Mouse (Mus musculus) cerebellum, postnatal 14 days (tissue): ENCODE results near the gene Lmod1.

ENCODE experiments used
- DNase-seq, 2 experiments: peaks; one replicate each; pipeline ENCODE4 v3.0.0; 2021; ENCODE audit warnings: mixed read lengths in 2 of 2

Gene Lmod1

GRCm38 (mm10) chr1:135324571-135324970 is at the start of gene Lmod1:
Lmod1 (plus strand) TSS chr1:135324807.
- peak in 1 of 2 experiments; percentile 8 for DNase-seq

DNA sequence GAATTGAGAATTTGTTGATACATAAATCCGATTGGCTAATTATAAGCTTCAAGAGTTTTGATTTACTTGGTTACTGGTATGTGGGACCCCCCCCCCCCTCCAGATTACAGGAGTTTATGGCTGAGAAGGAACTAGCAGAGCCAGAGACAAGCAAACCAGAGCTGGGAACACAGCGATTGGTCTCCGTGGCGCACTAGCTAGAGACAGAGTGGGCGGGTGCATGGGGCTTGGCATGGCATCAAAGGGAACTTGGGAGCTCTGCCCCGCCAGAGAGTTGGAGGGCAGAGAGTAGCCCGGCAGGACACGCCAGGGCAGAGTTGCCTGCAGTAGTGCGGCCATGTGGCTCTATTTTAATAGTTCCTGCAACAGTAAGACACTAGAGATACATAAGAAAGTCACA is 44.0 kb upstream of the Lmod1 start:
- DNase-seq, result peak; percentile 55 to 66

DNA sequence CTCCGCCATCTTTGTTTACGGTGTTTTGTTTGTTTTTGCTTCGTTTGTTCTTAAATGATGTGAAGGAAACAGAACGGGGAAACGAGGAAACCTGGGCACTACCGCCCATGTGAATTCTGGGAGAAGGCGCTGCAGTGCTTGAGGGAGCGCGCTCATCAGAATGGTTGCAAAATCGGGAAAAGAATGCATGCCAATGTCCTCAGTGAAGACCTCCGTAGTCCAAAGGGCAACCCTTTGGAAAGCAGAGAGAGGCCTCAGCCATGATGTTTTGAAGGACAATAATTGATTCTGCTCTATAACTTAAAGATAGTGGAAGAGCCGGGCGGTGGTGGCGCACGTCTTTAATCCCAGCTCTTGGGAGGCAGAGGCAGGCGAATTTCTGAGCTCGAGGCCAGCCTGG is 42.8 kb upstream of the Lmod1 start:
- no peak for DNase-seq

- DNase-seq, result no peak
Observed at GRCm38 (mm10) chr1:135282536-135283286, 41.9 kb upstream of the Lmod1 start.

GRCm38 (mm10) chr1:135283287-135283825 is 41.3 kb upstream of the Lmod1 start:
- DNase-seq, result peak in 1 of 2 experiments; percentile 68

DNA sequence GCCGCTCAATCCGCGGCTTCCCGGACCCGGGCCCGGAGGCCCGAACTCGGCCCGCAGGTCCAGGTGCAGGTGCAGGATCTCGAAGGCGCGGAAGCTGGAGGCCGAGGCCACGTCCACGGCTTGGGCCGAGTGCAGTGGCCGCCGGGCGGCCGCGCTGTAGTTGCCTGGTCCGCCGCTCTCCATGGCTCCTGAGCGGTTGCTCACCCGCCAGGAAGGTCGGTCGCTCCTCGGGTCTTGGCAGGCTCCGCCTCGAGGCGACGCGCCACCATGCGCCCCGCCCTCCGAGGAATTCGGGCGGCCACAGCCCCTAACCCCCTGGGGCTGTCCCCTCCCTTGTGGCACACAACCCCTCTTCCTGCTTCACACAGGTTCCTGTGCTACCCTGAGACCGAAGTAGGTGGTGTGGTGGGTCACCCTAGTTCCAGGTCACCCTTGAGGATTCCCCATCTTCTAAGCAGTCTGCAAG is 40.7 kb upstream of the Lmod1 start, which contains the start of gene Rnpep:
Rnpep (minus strand) TSS at position 259 of the 466 bp plus-strand sequence.
- DNase-seq, result peak; percentile 81 to 87

GRCm38 (mm10) chr1:135286311-135286710 is 38.3 kb upstream of the Lmod1 start:
- DNase-seq, result no peak

- no peak for DNase-seq
Observed at GRCm38 (mm10) chr1:135290908-135291307, 33.7 kb upstream of the Lmod1 start.

DNA sequence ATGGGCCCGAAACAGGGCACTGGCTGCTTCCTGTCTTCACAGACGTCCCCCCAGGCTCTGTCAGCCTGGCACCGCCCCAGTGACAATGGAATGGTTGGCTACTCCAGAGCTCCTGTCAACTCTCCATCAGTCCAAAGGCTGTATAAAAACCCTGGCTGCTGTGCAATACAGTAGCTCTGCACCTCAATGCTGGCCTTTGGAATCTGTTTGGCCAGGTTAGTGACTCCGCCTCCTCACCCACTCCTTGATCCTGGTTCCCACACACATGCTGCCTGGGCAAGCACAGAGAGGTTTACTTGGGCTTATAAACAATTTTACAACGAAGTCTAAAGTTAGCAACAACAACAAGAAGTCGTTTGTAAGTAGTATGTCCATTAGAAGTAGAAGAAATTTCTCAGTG is 13.3 kb upstream of the Lmod1 start:
- peak; percentile 11 to 22 for DNase-seq

DNA sequence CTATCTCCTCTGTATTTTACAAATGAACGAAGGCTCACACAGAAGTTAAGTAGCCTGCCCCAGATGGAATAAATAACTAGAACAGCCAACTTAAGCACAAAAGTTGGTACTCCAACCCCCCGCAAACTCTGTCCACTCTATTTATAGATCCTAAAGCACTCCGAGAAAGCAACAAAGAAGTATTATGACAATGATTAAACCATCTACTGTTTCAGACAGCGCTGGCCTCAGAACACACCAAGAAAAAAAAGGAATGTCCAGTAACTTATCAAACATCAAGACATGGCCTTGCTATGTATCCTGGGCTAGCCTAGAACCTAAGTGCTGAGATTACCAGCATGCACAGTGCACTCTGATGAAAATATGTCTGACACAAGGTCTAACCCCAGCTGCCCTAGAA is 12.4 kb upstream of the Lmod1 start:
- DNase-seq, result no peak

GRCm38 (mm10) chr1:135313284-135314031 is 11.1 kb upstream of the Lmod1 start, which contains the start of gene Timm17a:
Timm17a (minus strand) TSS chr1:135313778.
- DNase-seq, result peak; percentile 94

DNA sequence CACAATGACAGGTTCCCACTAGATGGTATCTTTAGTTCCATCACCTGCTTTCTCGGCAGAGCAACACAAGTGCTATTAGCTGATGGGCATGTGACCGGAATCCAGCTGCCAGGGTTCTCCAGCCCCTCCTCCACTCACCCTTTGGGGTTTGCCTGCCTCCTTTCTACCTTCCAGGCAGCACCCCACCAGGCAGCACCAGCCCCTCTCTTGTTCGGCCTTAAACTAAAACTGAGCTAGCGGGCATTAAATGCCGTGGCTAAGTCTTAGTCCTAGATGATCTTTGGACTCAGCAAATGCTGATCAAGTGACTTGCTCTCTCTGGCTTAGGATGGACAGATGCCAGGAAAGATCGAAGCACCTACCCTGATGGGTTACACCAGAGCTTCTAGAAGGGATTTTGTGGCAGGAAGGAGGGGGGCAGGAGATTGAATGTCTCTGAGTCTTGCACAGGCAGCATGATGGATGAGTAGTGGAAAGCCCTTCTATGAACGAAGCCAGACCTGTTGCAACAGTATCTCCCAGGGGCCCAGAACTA is 1.2 kb upstream of the Lmod1 start:
- DNase-seq, result no peak

- DNase-seq, result no peak
Observed at GRCm38 (mm10) chr1:135325934-135326333, 1.3 kb downstream of the Lmod1 start.

DNA sequence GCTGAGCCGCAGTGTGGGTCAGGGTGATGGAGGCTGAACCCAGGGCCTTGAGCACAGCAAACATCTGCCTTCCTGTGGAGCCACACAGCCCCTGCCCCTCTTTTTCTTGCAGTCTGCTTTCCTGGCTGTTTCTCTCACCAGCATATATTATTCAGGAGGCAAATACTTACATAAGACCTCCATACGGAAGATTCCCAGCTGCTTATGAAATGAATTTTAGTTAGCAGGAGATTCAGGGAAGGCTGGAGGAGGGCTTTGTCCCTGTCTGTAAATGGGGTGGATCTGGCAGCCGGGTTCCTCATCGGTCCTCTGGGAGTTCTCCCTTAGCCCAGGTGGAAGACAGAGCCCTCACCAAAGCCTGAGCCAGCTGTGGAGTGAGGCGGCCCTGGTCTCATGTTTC is 3.8 kb downstream of the Lmod1 start:
- no peak for DNase-seq

GRCm38 (mm10) chr1:135330578-135330977 is 6.0 kb downstream of the Lmod1 start:
- no peak for DNase-seq

DNA sequence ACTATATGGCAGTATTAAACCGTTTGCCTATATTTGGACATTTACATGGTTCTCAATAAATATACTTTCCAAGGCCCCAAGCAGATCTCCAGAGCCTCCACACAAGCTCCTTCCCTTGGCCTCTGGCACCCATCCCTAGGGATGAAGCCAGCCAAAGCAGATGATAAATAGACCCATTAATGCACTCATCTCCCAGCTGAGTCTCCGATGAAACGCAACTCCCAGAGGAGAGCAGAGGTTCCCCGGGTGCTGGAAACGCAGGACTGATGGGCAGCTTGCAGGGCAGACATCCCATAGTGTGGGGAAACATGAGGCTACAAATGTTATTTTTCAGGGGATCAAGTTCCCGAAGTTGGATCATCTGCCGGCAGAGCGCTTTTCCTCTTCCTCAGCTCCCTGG is 17.3 kb downstream of the Lmod1 start:
- DNase-seq, result no peak

GRCm38 (mm10) chr1:135344026-135344425 is 19.4 kb downstream of the Lmod1 start:
- no peak for DNase-seq

GRCm38 (mm10) chr1:135346891-135347290 is 22.3 kb downstream of the Lmod1 start:
- DNase-seq, result no peak

- DNase-seq, result no peak
Observed at GRCm38 (mm10) chr1:135347498-135348169, 23.0 kb downstream of the Lmod1 start.

DNA sequence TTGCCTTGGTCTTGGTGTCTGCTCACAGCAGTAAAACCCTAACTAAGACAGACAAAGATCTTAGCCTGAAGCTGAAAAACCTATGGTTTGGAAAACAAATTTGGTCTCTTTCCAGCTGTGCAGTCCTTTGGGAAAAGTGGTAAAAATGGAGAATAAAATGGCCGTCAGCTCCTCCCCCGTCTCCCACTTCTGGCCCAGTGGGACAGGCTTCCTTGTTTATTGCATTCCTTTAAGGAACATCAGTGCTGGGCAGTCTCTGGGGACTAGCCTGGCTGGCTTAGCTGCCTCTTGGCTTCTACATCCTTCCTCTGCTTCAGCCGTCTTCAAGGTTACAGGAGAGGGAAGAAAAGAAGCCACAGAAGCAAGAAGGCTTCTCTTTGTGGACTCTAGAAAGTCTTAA is 27.3 kb downstream of the Lmod1 start:
- no peak for DNase-seq

- DNase-seq, result no peak
Observed at GRCm38 (mm10) chr1:135359071-135359470, 34.5 kb downstream of the Lmod1 start.

DNA sequence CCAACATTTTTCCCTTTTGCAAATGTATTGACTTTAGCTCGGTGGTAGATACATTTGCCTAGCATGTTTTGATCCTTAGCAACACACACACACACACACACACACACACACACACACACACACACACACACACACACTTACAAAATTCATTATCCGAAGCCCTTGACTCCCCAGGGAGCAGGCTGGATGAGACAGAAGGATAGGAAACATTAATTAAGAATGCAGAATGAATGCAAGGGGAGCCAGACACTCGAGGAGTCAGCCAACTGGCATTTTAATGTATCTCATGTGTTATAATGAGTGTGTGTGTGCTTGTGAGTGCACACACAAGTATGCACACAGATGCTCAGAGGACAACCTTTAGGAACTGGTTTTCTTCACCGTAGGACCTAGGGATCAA is 36.9 kb downstream of the Lmod1 start:
- no peak for DNase-seq

- DNase-seq, result no peak
Observed at GRCm38 (mm10) chr1:135362115-135362514, 37.5 kb downstream of the Lmod1 start.
